Mouse (Mus musculus): ENCODE data around the gene Gm7137. TPM values are rescaled to one million over a fixed set of nuclear protein-coding genes. Genes with fewer than 3 reads are reported as not detected.

The Gm7137 gene
- not detected in 4 replicates for total RNA-seq (2023)

GRCm38 (mm10) chr10:77787876-77788275 lies at the start of gene Gm7137:
TSS of gene Gm7137 (minus strand) at chr10:77788200.

GRCm38 (mm10) chr10:77835647-77836046 lies 47.6 kb upstream of the Gm7137 start, which contains the start of gene Krtap10-10:
TSS of gene Krtap10-10 (plus strand) at chr10:77835947.

GRCm38 (mm10) chr10:77826951-77827350 lies 39.0 kb upstream of the Gm7137 start, which contains the start of gene Krtap10-4:
TSS of gene Krtap10-4 (minus strand) at chr10:77827095.

GRCm38 (mm10) chr10:77814382-77814781 lies 26.4 kb upstream of the Gm7137 start, which contains the start of gene Gm2696:
TSS of gene Gm2696 (plus strand) at chr10:77814682.

GRCm38 (mm10) chr10:77811743-77812142 lies 23.7 kb upstream of the Gm7137 start, which contains the start of gene Gm9507:
TSS of gene Gm9507 (minus strand) at chr10:77811843.

GRCm38 (mm10) chr10:77798921-77799508 lies 11.0 kb upstream of the Gm7137 start, which contains the start of gene Gm19668:
TSS of gene Gm19668 (minus strand) at chr10:77799133.

GRCm38 (mm10) chr10:77794976-77795375 lies 7.0 kb upstream of the Gm7137 start, which contains the start of gene Gm9639:
TSS of gene Gm9639 (minus strand) at chr10:77795076.

GRCm38 (mm10) chr10:77782442-77782841 lies 5.6 kb downstream of the Gm7137 start, which contains the start of gene Gm3250:
TSS of gene Gm3250 (minus strand) at chr10:77782542.

GRCm38 (mm10) chr10:77776844-77777243 lies 11.2 kb downstream of the Gm7137 start, which contains the start of gene Gm7138:
TSS of gene Gm7138 (minus strand) at chr10:77776944.

GRCm38 (mm10) chr10:77771225-77771624 lies 16.8 kb downstream of the Gm7137 start, which contains the start of gene Gm3238:
TSS of gene Gm3238 (minus strand) at chr10:77771325.

GRCm38 (mm10) chr10:77759582-77759981 lies 28.4 kb downstream of the Gm7137 start, which contains the start of gene Gm3233:
TSS of gene Gm3233 (minus strand) at chr10:77759682.

GRCm38 (mm10) chr10:77751254-77751653 lies 36.7 kb downstream of the Gm7137 start, which contains the start of gene Gm9736:
TSS of gene Gm9736 (minus strand) at chr10:77751354.

GRCm38 (mm10) chr10:77741924-77742688 lies 45.9 kb downstream of the Gm7137 start, which contains the start of gene Gm18596:
TSS of gene Gm18596 (minus strand) at chr10:77742638.

Other genes with a start within 250 kb of the Gm7137 start
- 68.7 to 88.1 TPM (median 80.3 TPM) in 4 replicates for gene Pttg1ip, start 206.5 kb downstream of the Gm7137 start, total RNA-seq (2023)
- gene Sumo3, start 182.1 kb downstream of the Gm7137 start, total RNA-seq (2023): 59.3 to 66.2 TPM (median 61.2 TPM) in 4 replicates
- gene Gm49325, start 182.0 kb downstream of the Gm7137 start, total RNA-seq (2023): 3.8 TPM in 1 of 4 replicates, not detected in the others
- gene Ube2g2, start 165.9 kb downstream of the Gm7137 start, total RNA-seq (2023): 36.7 to 55.5 TPM (median 43.1 TPM) in 4 replicates
- gene Tspear, start 101.6 kb downstream of the Gm7137 start, total RNA-seq (2023): 3.3 to 4.2 TPM (median 3.7 TPM) in 4 replicates
- gene Gm19402, start 97.4 kb downstream of the Gm7137 start, total RNA-seq (2023): not detected in 4 replicates
- gene Gm9508, start 91.0 kb downstream of the Gm7137 start, total RNA-seq (2023): not detected in 4 replicates
- gene Gm10272, start 81.6 kb downstream of the Gm7137 start, total RNA-seq (2023): not detected in 4 replicates
- not detected in 4 replicates for gene Gm10024, start 76.7 kb downstream of the Gm7137 start, total RNA-seq (2023)
- gene Gm10142, start 72.4 kb downstream of the Gm7137 start, total RNA-seq (2023): not detected in 4 replicates
- gene Krtap12-1, start 67.6 kb downstream of the Gm7137 start, total RNA-seq (2023): not detected in 4 replicates
- not detected in 4 replicates for gene Gm10100, start 61.7 kb downstream of the Gm7137 start, total RNA-seq (2023)
- gene Gm18596, start 45.6 kb downstream of the Gm7137 start, total RNA-seq (2023): not detected in 4 replicates
- gene Gm9736, start 36.8 kb downstream of the Gm7137 start, total RNA-seq (2023): not detected in 4 replicates
- not detected in 4 replicates for gene Gm3233, start 28.5 kb downstream of the Gm7137 start, total RNA-seq (2023)
- not detected in 4 replicates for gene Gm3238, start 16.9 kb downstream of the Gm7137 start, total RNA-seq (2023)
- not detected in 4 replicates for gene Gm7138, start 11.3 kb downstream of the Gm7137 start, total RNA-seq (2023)
- not detected in 4 replicates for gene Gm3250, start 5.7 kb downstream of the Gm7137 start, total RNA-seq (2023)
- not detected in 4 replicates for gene Gm9639, start 6.9 kb upstream of the Gm7137 start, total RNA-seq (2023)
- gene Gm19668, start 10.9 kb upstream of the Gm7137 start, total RNA-seq (2023): not detected in 4 replicates
- not detected in 4 replicates for gene Gm9507, start 23.6 kb upstream of the Gm7137 start, total RNA-seq (2023)
- not detected in 4 replicates for gene Gm2696, start 26.5 kb upstream of the Gm7137 start, total RNA-seq (2023)
- gene Krtap10-4, start 38.9 kb upstream of the Gm7137 start, total RNA-seq (2023): not detected in 4 replicates
- not detected in 4 replicates for gene Krtap10-10, start 47.7 kb upstream of the Gm7137 start, total RNA-seq (2023)
- gene Gm36176, start 58.6 kb upstream of the Gm7137 start, total RNA-seq (2023): not detected in 4 replicates
- gene Gm10318, start 64.7 kb upstream of the Gm7137 start, total RNA-seq (2023): not detected in 4 replicates
- not detected in 4 replicates for gene Gm3285, start 73.8 kb upstream of the Gm7137 start, total RNA-seq (2023)
- gene Lrrc3, start 114.3 kb upstream of the Gm7137 start, total RNA-seq (2023): 0.16 to 0.27 TPM in 2 of 4 replicates, not detected in the others
- 21.4 to 30.7 TPM (median 24.9 TPM) in 4 replicates for gene Trpm2, start 182.4 kb upstream of the Gm7137 start, total RNA-seq (2023)
- 7.4 to 12.6 TPM (median 10.7 TPM) in 4 replicates for gene 1810043G02Rik, start 190.3 kb upstream of the Gm7137 start, total RNA-seq (2023)
- 76.6 to 97.0 TPM (median 84.3 TPM) in 4 replicates for gene Pfkl, start 221.9 kb upstream of the Gm7137 start, total RNA-seq (2023)